Mouse (Mus musculus): ENCODE results near the gene Cat.

Gene Cat

DNA sequence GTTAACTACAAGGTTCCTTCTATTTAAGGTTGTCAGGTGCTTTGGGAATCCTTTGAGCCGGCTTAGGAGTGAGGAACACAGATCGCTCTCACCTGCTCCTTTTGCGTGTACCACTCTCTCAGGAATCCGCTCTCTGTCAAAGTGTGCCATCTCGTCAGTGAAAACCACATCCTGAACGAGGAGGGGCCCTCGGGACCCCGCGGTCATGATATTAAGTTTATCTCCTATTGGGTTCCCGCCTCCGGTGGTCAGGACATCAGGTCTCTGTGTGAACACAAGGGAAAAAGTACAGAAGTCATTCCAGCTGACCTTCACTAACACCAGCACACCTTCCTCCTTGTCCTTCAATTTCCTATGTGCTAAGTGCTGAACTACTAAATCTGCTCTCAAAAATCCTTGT is 8.3 kb downstream of the Cat start:
- DNase-seq, result peak; percentile 46

DNA sequence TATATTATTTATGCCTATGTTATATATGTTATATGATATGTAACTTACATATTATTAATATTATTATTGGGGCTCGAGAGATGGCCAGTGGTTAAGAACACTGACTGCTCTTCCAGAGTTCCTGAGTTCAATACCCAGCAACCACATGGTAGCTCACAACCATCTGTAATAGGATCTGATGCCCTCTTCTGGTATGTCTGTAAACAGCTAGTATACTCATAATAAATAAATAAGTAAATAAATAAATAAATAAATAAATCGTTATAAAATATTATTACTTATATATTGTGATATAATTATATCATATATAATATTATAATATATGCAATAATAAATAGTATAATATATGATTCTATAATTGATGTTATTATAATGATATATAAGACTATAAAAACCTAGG is 8.8 kb downstream of the Cat start:
- no peak for DNase-seq

DNA sequence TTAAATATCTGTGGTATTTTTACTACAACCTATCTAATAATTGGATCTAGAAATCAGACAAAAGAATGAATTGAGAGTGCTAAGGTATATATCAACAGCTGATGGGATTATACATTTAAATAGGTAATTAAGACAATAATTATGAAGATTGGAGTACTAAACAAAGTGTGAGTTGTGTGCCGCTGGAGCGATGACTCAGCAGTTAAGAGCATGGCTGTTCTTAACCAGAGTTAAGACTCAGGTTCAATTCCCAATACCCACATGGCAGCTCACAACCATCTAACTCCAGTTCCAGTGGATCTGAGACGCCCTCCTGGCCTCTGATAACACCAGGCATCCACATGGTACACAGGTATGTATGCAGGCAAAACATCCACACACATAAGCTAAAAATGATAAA is 11.6 kb downstream of the Cat start:
- DNase-seq, result no peak

DNA sequence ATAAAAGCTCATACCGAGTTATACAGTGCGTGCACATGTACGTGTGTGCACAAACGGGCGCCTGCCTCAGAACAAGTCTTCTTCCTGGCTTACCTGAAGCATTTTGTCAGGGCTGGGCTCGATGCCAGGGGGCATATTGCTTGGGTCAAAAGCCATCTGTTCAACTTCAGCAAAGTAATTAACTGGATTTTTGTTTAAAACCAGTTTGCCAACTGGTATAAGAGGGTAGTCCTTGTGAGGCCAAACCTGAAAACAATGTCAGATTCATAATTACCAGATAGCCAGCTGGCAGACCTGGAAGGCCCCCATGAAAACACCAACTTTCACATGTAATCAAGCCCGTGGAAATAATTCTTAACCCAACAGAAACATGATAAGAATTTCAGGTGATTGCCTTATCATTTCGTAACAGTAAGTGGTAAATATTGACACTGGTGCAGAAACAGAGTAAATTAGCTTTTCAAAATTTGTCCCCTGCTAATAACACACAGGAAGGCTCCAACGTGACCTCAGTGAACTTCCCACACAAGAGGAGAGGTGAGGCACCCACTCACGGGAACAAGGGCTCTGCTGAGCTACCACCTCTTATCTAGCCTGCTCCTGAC is 17.9 kb downstream of the Cat start:
- no peak for DNase-seq

DNA sequence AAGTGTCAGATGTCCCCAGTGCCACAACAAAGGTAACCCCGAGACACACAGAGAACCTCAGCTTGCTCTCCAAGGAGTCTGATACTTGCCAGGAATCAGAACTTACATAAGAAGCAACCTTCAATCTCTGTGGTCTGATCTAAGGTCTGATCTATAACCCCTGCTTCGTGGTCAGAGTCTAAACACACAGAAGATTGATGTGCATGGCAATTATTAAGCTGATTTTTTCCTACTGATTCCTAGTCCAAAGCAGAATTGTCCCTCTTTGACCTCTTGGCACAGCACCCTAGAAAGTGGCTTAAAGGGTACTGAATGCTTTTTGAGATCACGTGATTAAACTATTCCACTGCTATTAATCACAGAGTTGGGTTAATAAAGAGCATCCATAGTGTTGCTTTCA is 18.7 kb downstream of the Cat start:
- no peak for DNase-seq

DNA sequence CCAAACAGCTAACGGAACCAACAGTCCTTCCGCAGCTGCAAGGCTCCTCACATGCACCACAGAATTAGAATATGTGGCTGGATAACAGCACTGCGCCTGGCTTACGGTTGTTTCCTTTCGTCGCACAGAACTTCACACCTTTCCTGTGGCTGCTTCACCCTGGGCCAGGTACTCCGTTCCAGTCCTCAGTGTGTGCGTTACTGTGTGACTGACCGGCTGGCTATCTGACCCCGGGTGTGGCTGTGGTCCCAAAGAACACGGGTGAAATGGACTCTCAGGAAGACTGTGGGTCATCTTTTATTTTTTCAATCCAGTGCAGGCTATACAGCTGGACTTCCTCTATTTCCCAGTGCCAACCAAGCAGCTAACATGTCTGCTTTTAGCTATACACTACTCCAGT is 19.5 kb downstream of the Cat start:
- no peak for DNase-seq

DNA sequence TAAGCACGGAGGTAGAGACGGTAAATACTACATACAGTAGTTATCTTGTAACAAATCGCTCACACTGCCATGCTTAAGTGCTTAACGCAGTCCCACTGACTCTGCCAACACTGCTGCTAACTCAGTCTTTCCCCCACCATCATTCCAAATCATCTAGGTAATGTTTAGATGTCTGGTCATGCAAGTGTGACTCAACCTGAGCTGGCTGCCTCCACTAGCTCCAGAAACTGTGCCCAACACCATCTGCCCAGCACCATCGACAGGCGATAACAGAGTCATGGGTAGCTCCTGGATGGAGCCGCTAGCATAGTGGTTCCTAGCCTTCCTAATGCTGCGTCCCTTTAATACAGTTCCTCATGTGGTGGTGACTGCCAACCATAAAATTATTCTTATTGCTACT is 20.4 kb downstream of the Cat start:
- DNase-seq, result no peak

DNA sequence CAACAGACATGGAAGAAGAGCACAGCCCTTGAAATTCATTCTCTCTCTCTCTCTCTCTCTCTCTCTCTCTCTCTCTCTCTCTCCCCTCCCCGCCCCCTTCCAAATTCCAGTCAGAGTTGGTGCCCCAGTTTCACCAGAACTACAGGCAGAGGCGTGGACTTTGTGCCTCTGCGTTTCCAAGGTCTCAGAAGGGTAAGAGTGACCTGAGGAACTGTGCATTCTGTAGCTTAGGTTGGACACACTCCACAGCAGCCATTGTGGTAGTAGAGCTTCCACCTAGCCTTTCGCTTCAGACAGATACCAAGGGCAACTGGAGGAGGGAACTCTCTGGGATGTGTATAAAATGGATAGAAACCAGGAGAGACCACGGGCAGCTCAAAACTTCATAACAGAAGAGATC is 22.2 kb downstream of the Cat start:
- no peak for DNase-seq

DNA sequence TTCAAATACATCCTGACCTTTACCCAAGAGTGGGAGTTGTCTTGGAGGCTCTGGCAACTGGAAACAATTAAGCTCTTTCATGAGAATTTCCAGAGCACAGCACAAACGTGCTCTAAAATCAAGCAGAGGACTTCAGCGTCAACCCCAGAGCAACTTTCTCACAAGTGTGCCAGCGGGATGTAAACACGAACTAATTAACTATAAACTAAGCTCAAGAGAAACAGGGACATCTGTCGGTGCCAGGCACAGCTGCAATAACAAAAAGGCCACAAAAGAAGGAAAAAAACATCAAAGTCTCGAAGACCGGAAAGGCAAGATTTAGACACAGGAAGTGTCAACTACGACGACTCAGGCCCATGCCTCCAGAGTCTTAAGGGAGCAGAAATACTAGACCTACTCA is 23.2 kb downstream of the Cat start:
- peak; percentile 14 for DNase-seq

DNA sequence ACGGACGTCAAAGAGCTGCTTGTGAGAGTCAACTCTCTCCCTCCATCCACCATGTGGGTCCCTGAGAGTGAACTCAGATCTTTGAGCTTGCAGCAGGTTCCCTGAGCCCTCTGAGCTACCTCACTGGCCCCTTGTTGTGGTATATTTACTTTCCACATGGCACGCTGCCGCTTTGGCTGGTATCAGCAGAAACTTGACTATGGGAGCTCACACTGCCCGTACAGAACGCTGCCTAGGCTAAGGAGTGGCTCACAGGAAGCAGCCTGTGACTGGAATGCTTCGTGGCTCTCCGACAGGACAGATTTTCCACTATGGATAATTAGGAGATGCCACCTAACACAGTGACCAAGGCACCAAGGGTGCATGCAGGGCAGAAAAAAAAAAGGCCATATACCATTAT is 23.8 kb downstream of the Cat start:
- DNase-seq, result peak; percentile 15

DNA sequence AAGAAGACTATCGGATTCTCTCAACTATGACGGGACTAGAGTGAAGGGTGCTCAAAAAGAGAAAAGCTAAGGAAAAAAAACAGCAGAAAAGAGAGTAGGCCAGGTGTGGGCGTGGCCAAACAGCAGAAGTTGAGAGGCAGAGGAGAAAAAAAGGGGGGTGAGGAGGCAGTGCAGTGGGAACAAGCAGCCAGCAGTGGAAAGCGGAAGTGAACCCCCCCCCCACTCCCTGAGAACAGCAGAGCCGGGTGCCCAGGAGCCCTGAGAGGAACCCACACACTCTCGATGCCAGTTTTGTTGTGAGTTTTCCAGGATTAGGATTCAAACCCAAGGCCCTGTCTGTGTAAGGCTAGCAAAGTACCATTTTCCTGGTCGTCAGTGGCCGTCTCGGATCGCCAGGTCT is 25.9 kb downstream of the Cat start:
- DNase-seq, result no peak

DNA sequence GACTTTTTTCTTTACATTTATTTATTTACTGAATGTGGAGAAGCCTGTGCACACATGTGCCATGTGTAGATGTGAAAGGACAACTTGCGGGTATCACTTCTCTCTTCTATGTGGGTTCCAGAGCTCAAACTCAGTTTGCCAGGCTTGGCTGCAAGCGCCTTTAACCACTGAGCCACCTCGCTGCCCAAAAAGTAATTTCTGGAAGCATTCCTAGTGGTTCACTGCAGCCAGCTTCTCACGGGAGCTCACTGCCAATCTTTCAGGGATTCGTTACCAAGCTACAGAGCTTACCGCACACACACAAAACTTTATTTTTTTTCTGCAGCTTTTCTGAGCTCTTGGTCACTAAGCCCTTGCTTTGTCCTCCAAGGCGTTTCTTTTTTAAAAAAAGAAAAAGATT is 27.3 kb downstream of the Cat start:
- no peak for DNase-seq

DNA sequence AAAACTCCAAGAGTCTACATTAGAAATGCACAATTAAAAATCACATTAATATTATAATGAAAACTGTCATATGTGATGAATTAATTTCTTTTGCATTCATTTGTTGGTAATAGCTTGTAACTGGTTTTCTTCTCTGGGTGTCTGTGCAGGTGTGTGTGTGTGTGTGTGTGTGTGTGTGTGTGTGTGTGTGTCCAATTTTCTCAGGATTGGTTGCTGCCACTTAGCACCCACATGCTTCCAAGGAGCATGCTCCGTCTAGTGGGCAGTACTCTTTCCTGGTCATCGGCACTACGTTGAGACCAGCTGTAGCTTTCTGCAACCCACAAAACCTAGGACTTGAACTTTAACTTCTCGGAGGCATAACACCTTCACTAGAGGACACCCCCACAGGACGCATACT is 27.9 kb downstream of the Cat start:
- no peak for DNase-seq

DNA sequence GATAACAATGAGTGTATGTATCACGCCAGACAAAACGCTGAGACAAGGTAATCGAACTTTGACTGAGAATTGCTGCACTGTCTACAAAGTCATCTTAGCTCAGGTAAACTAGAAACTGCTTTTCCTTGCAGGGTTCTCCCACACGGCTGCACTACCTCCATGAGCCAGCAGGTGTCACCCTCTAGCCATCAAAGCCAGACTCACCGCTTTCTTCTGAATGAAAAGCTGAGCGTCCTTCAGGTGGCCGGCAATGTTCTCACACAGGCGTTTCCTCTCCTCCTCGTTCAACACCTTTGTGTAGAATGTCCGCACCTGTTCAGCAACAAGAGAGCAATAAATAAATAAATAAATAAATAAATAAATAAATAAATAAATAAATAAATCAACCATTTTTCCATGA is 28.3 kb downstream of the Cat start:
- peak; percentile 92 for DNase-seq

DNA sequence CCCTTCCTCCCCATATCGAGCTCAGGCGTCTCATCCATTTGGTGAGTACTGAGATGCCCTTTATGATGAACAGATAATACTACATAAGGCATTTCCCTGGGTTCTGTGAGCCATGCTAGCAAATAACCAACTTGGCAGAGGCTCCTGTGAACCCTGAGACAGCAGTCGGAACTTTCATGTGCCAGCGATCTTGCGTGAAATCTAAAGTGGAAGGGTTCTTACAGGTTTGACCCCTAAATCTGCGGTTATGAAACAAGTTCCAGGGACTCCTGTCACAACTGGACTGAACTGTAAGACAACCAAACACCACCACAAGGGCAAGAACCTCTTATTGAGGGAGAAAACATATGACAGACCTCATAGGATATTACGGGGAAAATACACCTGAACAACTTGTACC is 29.2 kb downstream of the Cat start:
- no peak for DNase-seq

DNA sequence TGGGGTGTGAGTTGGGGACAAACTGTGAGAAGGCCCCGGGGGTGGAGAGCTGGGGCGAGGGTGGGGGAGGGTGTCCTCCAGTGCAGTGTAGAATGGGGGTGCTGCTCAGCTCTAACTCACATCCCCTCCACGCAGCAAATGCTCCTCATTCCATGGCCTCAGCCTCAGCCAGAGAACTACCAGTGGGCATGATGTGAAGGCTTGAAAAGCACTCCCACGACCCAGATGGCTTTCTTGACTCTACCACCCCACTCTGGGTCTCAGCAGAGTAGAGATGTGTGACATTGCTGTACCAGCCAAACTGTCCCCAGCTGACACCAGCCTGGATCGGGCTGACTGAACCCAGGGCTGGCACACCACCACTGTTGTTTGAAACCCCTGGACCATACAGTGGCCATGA is 32.4 kb downstream of the Cat start:
- DNase-seq, result no peak

DNA sequence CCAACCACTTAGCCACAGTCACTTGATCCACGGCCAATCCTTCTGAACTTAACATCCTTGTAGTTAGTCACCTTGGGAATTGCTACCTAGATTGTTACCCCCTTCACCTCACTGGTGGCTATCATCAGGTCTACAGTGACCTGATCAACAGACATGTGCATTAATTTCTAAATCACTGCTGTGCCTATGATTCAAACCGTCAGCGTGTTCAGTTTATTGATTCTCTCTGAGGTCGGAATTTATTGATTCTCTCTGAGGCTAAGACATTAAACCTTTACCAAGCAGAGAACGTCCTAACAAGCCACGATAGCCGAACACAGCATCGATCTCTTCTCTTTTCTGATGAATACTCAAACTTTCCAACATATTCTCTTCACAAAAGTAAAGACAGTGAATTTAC is 34.7 kb downstream of the Cat start:
- DNase-seq, result no peak

DNA sequence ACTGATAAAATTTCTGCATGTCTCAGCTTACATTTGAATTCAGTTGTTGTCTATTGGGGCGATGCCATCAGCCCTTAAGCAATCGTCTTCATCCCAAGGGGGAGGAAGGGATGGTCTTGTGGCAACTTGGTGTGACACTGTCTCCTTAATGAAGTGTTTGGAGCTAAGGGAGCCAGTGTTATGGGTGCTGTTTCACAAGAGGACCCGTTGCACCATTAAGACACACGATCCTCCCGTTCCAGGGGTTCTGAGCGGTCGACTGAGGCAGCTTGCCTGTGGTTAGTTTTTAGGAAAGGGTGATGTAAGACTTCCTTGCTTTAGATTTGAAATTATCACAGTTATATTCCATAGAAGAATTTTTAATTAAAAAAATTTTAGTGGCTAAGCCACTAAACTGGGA is 35.1 kb downstream of the Cat start:
- no peak for DNase-seq

DNA sequence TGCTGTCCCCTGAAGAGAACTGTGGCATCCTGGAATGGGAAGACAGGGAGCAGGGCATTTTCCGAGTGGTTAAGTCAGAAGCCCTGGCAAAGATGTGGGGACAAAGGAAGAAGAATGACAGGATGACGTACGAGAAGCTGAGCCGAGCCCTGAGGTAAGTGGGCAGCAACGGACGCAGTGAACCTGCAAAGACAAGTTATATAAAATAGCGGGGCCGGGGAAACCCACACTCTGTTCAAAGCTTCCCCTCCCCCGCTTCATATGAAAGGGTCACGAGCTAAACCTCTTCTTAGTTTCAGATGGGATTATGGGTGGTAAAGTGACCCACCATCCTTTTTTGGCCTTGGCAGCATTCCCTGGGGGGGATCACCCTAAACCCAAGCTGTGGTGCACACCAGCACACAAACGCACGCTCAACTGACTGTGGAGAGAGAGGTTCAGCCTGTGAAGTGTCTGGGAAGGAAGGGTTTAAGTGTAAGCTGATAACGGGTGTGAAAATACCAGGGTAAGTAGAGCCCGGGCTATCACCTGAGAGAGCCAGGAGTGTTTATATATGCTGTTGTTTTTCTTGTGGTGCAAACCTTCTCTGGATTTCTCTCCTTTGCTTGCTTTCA is 35.9 kb downstream of the Cat start:
- no peak for DNase-seq

DNA sequence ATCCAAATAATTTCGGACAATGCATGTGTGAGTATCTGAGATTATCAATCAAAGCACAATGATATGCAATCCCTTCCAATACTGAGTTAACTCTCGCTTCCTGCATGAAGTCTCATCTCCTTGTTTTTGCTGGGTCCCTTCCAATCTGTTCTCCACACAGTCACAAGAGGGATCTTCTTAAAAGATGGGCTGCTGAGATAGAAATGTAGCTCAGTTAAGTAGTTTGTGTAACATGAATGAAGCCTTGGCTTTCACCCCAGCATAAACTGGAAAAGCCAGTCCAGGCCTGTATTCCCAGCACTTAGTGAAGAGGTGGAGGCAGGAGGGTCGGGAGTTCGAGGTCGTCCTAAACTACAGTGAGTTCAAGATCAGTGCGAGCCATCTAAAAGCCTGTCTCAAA is 38.6 kb downstream of the Cat start:
- no peak for DNase-seq

DNA sequence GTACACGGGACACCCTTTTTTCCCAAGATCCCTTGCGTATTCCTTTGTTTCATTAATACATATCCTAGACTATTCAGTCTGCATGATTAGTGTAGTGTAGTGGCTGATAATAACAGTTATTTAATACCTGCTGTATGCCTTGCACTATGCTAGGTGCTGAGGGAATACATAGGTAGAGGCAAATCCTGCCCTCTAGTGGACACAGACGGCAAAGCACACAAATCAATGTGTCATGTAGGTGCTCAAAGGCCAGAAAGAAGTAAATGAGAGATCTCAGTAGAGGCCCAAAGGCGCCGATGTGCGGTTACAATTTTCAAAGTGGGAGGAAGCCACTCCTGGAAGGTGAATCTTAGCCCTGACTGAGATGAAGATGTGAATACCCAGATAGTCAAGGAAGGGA is 39.2 kb downstream of the Cat start:
- DNase-seq, result peak; percentile 73

DNA sequence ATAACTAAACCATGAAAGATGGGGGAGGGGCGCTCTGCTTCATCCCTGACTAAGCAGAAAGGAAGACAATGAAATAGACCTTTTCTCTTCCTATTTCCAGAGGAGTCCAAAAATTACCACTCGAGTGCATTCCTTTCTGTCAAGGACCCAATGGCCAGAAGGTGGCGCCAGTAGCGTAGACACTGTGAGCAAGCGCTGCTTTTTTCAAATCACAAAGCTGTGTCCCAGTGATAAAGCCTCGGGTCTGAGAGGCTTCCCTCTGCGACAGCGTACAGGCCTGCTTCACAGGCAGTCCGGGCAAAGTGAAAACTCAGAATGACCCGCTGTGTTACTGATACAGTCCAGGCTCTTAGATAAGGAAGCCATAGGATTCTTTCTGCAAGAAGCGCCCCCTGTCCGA is 45.2 kb downstream of the Cat start:
- DNase-seq, result peak; percentile 88

DNA sequence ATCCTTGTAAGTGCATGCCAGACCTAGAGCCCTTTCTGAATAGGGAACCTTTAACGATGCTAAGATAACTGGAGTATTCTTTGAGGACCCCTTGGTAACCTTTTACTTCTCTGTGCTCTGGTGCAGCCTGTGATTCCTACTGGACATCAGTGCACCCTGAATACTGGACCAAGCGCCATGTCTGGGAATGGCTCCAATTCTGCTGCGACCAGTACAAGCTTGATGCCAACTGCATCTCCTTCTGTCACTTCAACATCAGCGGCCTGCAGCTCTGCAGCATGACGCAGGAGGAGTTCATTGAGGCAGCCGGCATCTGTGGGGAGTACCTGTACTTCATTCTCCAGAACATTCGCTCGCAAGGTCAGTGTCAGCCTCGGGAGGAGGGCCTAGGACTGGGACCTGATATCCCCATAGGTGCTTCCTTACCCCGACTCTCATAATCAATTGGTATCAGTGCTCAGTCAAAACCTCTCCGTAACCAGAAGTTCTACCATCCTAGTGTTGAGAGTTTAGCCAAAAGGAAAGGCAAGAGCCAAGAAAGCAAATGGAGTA is 45.8 kb downstream of the Cat start:
- no peak for DNase-seq

DNA sequence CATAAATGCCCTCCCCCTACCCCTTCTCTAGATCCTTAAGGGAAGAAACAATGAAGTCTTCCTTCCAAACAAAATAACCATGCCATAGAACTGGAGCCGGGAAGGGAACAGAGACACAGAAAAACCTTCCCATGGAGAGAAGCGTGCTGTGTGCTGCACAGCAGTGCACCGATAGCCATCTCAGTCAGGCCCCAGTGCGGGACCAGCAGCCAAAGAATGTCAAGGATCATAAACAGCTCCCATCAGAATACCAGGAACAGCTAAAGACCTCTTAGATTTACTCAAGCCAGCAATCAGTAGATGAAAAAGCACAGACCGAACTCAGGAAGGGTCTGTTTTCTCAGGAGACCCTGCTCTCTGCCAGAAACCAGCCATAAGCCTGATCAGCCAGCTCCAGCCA is 48.4 kb downstream of the Cat start:
- no peak for DNase-seq

DNA sequence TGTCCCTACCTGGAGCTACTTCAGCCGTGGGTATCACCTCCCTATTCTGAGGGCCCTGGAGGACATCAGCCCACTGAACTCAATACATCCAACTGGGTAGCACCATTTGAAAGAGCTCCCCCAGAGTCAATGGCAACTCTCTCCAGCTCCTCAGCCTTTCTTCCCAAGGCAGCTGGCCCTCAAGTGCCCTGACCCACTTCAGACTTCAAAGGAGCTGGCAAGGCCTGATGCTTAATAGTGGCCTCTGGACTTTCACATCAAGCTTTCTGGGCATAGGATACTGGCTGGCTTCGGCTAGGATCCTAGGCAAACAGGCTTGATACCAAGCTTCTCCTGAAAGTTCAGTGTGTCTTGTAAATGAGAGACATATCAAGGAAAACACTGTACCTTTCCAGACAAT is 49.9 kb downstream of the Cat start:
- DNase-seq, result no peak

Data from thymus, postnatal 4 days (tissue).